Mouse (Mus musculus): ENCODE results near the gene Hvcn1.
"Not testable (repeated sequence)": the region's sequence is repeated elsewhere in the genome, so short reads cannot be mapped to it uniquely, and the experiment has no call there.

Gene Hvcn1

GRCm38 (mm10) chr5:122206475-122206874, at the start of gene Hvcn1:
Gene Hvcn1, plus strand, starts transcription at chr5:122206804.
- DNase-seq (ENCODE audit: low read depth, low spot score): no peak

- peak; percentile 98 for DNase-seq (ENCODE audit: low read depth, low spot score)
Observed at GRCm38 (mm10) chr5:122157827-122158381, 48.7 kb upstream of the Hvcn1 start, which contains the start of gene Ppp1cc. Gene Ppp1cc, plus strand, starts transcription at chr5:122158278.

GRCm38 (mm10) chr5:122158557-122159515, 47.8 kb upstream of the Hvcn1 start:
- DNase-seq (ENCODE audit: low read depth, low spot score): no peak

GRCm38 (mm10) chr5:122163194-122163593, 43.4 kb upstream of the Hvcn1 start:
- no peak for DNase-seq (ENCODE audit: low read depth, low spot score)

GRCm38 (mm10) chr5:122164011-122164410, 42.6 kb upstream of the Hvcn1 start:
- no peak for DNase-seq (ENCODE audit: low read depth, low spot score)

- no peak for DNase-seq (ENCODE audit: low read depth, low spot score)
Observed at GRCm38 (mm10) chr5:122165233-122165915, 41.2 kb upstream of the Hvcn1 start.

GRCm38 (mm10) chr5:122166636-122167161, 39.9 kb upstream of the Hvcn1 start:
- DNase-seq (ENCODE audit: low read depth, low spot score): no peak

GRCm38 (mm10) chr5:122168344-122169069, 38.1 kb upstream of the Hvcn1 start:
- no peak for DNase-seq (ENCODE audit: low read depth, low spot score)

- no peak for DNase-seq (ENCODE audit: low read depth, low spot score)
Observed at GRCm38 (mm10) chr5:122171058-122171457, 35.5 kb upstream of the Hvcn1 start.

GRCm38 (mm10) chr5:122175402-122175801, 31.2 kb upstream of the Hvcn1 start:
- no peak for DNase-seq (ENCODE audit: low read depth, low spot score)

- no peak for DNase-seq (ENCODE audit: low read depth, low spot score)
Observed at GRCm38 (mm10) chr5:122175961-122176360, 30.6 kb upstream of the Hvcn1 start.

GRCm38 (mm10) chr5:122176398-122176797, 30.2 kb upstream of the Hvcn1 start:
- DNase-seq (ENCODE audit: low read depth, low spot score): peak; percentile 55

- no peak for DNase-seq (ENCODE audit: low read depth, low spot score)
Observed at GRCm38 (mm10) chr5:122179665-122180064, 26.9 kb upstream of the Hvcn1 start.

GRCm38 (mm10) chr5:122184283-122184806, 22.3 kb upstream of the Hvcn1 start:
- no peak for DNase-seq (ENCODE audit: low read depth, low spot score)

GRCm38 (mm10) chr5:122184858-122185257, 21.7 kb upstream of the Hvcn1 start:
- not testable (repeated sequence) for DNase-seq (ENCODE audit: low read depth, low spot score)

GRCm38 (mm10) chr5:122189115-122189514, 17.5 kb upstream of the Hvcn1 start:
- no peak for DNase-seq (ENCODE audit: low read depth, low spot score)

GRCm38 (mm10) chr5:122190465-122190864, 16.1 kb upstream of the Hvcn1 start:
- DNase-seq (ENCODE audit: low read depth, low spot score): no peak

- DNase-seq (ENCODE audit: low read depth, low spot score): no peak
Observed at GRCm38 (mm10) chr5:122191269-122192063, 15.1 kb upstream of the Hvcn1 start.

GRCm38 (mm10) chr5:122192347-122192746, 14.3 kb upstream of the Hvcn1 start:
- DNase-seq (ENCODE audit: low read depth, low spot score): no peak

GRCm38 (mm10) chr5:122200872-122201271, 5.7 kb upstream of the Hvcn1 start:
- DNase-seq (ENCODE audit: low read depth, low spot score): no peak

Data from mesoderm, embryonic 11.5 days (tissue).